Comparison of ENCODE assay signal across 38 mouse cellular contexts in the genomic region with DNA sequence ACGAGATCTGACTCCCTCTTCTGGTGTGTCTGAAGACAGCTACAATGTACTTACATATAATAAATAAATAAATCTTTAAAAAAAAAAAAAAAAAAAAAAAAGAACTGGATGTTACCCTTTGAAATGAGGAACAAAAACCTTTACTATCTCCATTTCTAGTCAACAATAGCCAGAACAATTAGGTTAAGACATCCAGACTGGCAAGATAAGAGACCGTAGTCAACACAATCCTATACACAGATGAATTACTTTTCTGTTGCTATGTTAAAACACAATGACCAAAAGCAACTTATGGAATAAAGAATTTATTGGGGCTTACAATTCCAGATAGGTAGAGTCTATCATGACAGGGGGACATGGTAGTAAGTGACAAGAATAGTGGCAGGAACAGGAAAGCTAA. TPM values are rescaled to one million over a fixed set of nuclear protein-coding genes. Genes with fewer than 3 reads are reported as not detected.
"Had no signal": no experiment of that assay in that cellular context is flagged by ENCODE, and none has a peak within 500 bp of the region (broad histone marks: within the 10 kb centered on the region; RNA-seq: fewer than 3 reads in every experiment).

No protein-coding gene starts in this region.

- H3K27ac ChIP-seq: limb, embryonic 10.5 days; limb, embryonic 12.5 days; limb, embryonic 13.5 days; limb, embryonic 15.5 days; liver, embryonic 12.5 days; liver, embryonic 13.5 days; liver, embryonic 14.5 days; liver, embryonic 15.5 days; lung, embryonic 15.5 days; macrophage; midbrain, embryonic 10.5 days; midbrain, embryonic 12.5 days; midbrain, embryonic 13.5 days; midbrain, embryonic 15.5 days; neural tube, embryonic 12.5 days had no signal

- DNase-seq: left cerebral cortex, postnatal 4 days; liver; liver, embryonic 13.5 days; liver, postnatal 0 days; lung, adult 18-20 months; lung, adult 2 months; lung, embryonic 14.5 days; lung, postnatal 10 days; lung, postnatal 14 days; lung, postnatal 36 days; lung, postnatal 4 days; midbrain, embryonic 14.5 days had no signal

- H3K4me1 ChIP-seq: limb, embryonic 10.5 days; limb, embryonic 12.5 days; limb, embryonic 13.5 days; limb, embryonic 15.5 days; liver, embryonic 12.5 days; liver, embryonic 13.5 days; liver, embryonic 15.5 days; lung, embryonic 15.5 days; megakaryocyte, embryonic 14.5 days; midbrain, embryonic 10.5 days; midbrain, embryonic 12.5 days; midbrain, embryonic 13.5 days; midbrain, embryonic 15.5 days; neural tube, embryonic 12.5 days had no signal

- H3K9me3 ChIP-seq: limb, embryonic 10.5 days; limb, embryonic 12.5 days; limb, embryonic 13.5 days; limb, embryonic 15.5 days; liver, embryonic 12.5 days; liver, embryonic 13.5 days; liver, embryonic 15.5 days; lung, embryonic 15.5 days; megakaryocyte, embryonic 14.5 days; midbrain, embryonic 10.5 days; midbrain, embryonic 12.5 days; midbrain, embryonic 13.5 days; midbrain, embryonic 15.5 days; neural tube, embryonic 12.5 days had no signal

- H3K27me3 ChIP-seq: limb, embryonic 12.5 days; limb, embryonic 13.5 days; limb, embryonic 15.5 days; liver, embryonic 12.5 days; liver, embryonic 13.5 days; liver, embryonic 15.5 days; lung, embryonic 15.5 days; megakaryocyte, embryonic 14.5 days; midbrain, embryonic 12.5 days; midbrain, embryonic 13.5 days; midbrain, embryonic 15.5 days; neural tube, embryonic 12.5 days had no signal

- H3K4me3 ChIP-seq: limb, embryonic 10.5 days; limb, embryonic 12.5 days; limb, embryonic 13.5 days; limb, embryonic 15.5 days; liver, embryonic 12.5 days; liver, embryonic 13.5 days; liver, embryonic 15.5 days; lung, embryonic 15.5 days; megakaryocyte, embryonic 14.5 days; midbrain, embryonic 10.5 days; midbrain, embryonic 12.5 days; midbrain, embryonic 13.5 days; midbrain, embryonic 15.5 days; myocyte; neural tube, embryonic 12.5 days had no signal

- H3K9ac ChIP-seq: limb, embryonic 12.5 days; limb, embryonic 13.5 days; limb, embryonic 15.5 days; liver, embryonic 12.5 days; liver, embryonic 13.5 days; liver, embryonic 14.5 days; liver, embryonic 15.5 days; liver, postnatal 0 days; lung, embryonic 14.5 days; lung, embryonic 15.5 days; midbrain, embryonic 12.5 days; midbrain, embryonic 13.5 days; midbrain, embryonic 15.5 days; neural tube, embryonic 12.5 days had no signal

RNA-seq across cellular contexts. Expression of a gene that starts 6.9 kb away (rescaled TPM):
- total RNA-seq: left cerebral cortex, postnatal 10 days; left cerebral cortex, postnatal 14 days; left cerebral cortex, postnatal 36 days; left cerebral cortex, postnatal 4 days; liver, adult 2 months; megakaryocyte, adult 5-6 weeks; midbrain, postnatal 0 days; monocyte, adult 5-6 weeks had no signal
- polyA plus RNA-seq: limb, embryonic 10.5 days; limb, embryonic 15.5 days; liver, adult 2 months; liver, embryonic 12.5 days; liver, embryonic 15.5 days; liver, embryonic 16.5 days; liver, postnatal 0 days; macrophage; midbrain, embryonic 11.5 days; midbrain, embryonic 13.5 days; midbrain, embryonic 15.5 days; midbrain, embryonic 16.5 days had no signal
